Mouse (Mus musculus): ENCODE results near the gene Tmem209. TPM values are rescaled to one million over a fixed set of nuclear protein-coding genes. Genes with fewer than 3 reads are reported as not detected.

Tmem209 gene
- polyA plus RNA-seq, 1 experiment from 2014 or later: 30.3 TPM

DNA sequence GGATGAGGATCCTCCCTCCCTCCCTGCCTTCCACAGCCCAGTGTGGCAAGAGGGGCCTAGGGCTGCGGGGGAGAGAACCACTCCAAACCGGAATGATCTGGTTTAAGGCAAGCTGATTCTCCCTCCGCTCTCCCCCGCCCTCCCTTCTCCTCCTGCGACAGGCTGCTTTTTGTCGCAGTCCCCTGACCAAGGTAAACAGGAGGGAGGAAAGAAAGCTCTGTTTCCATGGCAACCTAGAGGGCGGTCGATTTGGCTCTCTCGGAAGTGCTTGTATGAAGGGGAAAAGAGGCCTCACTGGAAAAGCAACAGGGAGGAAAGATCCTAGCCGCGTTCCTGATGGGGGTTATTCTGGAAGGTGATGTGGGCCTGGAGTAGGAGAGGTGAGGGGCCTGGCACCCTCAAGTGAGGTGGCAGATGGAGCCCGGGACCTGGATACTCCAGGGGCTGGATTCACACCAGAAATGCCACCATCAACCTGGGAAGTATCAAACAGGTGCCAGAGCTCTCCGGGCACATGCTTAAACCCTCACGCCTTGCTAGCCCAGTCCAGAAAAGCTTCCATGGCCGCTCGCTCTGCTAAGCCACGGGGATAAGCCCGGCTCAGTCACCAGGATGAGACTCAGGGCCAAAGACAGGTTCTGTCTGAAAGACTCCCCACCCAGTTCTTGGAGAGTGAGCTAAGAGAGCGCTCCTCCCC is 48.7 kb downstream of the Tmem209 start:
- peaks cover 31% of the 10 kb centered on the region for H3K4me1 ChIP-seq (ENCODE audit: control insufficient read depth, insufficient read depth, low read length)
- 8% methylated on average over 17 of the region's 19 CpGs for WGBS
- H3K4me2 ChIP-seq (ENCODE audit: low read length): peak overlapping the region; percentile 68
- H3K27me3 ChIP-seq (ENCODE audit: control insufficient read depth, insufficient read depth, low read depth, low read length): no peaks in the 10 kb centered on the region
- no peaks in the 10 kb centered on the region for H3K36me3 ChIP-seq (ENCODE audit: control insufficient read depth, insufficient read depth, low read length)
- no peak overlapping the region for H3K4me3 ChIP-seq (ENCODE audit: low read depth, low read length)
- H3K27ac ChIP-seq (ENCODE audit: low read length): peak overlapping the region; percentile 97
- no peaks in the 10 kb centered on the region for H3K9me3 ChIP-seq (replicated peaks; ENCODE audit: control insufficient read depth, low read length, poor library complexity, severe bottlenecking)
- peak; percentile 94 for ATAC-seq
- H3K9ac ChIP-seq (ENCODE audit: low read depth, low read length): peak overlapping the region; percentile 75

DNA sequence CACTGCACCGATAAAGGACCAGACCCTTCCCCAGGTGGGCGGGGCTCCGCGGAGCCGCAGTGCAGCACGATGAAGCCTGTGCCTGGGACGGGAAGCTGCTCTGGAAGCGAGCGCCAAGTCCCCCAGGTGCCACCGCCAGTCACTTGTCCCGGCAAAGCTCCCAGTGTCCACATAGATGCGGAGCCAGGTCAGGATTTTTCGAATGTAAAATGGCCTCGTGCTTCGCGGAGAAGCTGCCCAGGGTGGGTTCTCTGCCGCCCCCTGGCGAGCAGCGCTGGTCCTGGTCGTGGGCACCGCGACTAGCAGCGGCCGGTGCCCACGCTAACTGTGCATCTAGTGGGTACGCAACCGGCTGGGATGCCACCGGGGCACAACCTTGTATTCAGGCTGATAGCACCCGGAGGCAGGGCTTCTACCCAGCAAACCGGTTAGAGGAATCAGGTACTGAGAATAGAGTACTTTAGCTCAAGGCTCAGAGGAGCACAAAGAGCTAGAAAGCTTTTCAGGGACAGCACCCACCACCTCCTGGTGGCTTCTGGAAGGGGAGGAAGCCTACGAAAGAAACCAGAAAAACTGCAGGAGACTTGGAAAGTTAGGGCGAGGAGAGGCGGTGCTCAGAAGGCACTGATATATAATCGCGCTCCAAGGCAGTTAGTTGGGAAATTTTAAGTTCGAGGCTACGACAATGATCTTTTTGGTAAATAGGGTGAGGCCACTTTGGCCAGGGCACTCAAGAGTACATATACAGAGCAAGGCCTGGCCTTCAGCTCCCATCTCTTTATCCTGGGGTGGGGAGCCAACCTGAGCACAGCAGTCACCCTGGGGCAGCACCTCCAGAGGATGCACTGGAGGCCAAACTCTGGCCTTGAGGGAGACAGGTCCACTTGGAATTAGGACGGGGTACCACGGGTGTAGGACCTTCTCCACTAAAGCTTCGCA is 49.5 kb downstream of the Tmem209 start:
- Histone ChIP-seq H3K27ac (ENCODE audit: low read length) (peak overlapping the region; percentile 97), H3K27me3 (ENCODE audit: control insufficient read depth, insufficient read depth, low read depth, low read length) (no peaks in the 10 kb centered on the region), H3K9ac (ENCODE audit: low read depth, low read length) (peak overlapping the region; percentile 75), H3K4me2 (ENCODE audit: low read length) (peak overlapping the region; percentile 68), H3K36me3 (ENCODE audit: control insufficient read depth, insufficient read depth, low read length) (no peaks in the 10 kb centered on the region), H3K4me3 (ENCODE audit: low read depth, low read length) (peak overlapping the region; percentile 41), H3K9me3 (replicated peaks; ENCODE audit: control insufficient read depth, low read length, poor library complexity, severe bottlenecking) (no peaks in the 10 kb centered on the region), H3K4me1 (ENCODE audit: control insufficient read depth, insufficient read depth, low read length) (peaks cover 31% of the 10 kb centered on the region)
- peak; percentile 57 for ATAC-seq
- WGBS: 5% methylated on average over 40 of the region's 40 CpGs

DNA sequence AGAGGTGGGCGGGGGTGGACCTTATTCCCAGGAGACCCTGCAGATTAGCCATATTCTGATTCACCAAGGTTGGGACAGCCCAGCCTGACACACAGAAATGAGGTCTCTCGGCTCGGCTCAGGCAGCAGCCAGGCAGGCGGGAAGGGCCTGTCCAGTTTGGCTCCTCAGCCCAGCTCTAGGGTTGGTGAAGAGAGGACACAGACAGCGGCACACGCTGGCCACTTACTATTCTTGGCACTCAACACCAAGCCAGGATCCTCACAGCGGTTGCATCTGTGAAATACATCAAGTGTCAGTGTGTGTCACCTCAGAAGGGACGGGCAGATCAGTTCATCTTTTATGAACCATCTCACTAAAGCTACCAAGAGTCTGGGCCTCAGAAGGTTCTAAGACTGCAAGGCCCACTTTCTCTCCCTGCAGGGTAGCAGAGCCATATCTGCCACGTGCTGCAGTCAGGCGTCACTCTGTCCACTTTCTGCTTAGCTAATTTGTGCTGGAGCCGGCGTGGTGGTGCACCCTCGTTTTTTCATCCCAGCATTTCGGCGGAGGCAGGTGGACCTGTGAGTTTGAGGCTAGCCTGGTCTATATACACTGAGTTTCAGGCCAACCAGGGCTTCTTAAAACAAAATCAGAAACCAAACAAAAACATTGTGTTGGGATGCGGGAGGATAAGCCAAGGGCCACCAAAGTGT is 50.4 kb downstream of the Tmem209 start:
- Histone ChIP-seq H3K4me2 (ENCODE audit: low read length) (peak overlapping the region; percentile 68), H3K9ac (ENCODE audit: low read depth, low read length) (peak overlapping the region; percentile 75), H3K9me3 (replicated peaks; ENCODE audit: control insufficient read depth, low read length, poor library complexity, severe bottlenecking) (no peaks in the 10 kb centered on the region), H3K4me3 (ENCODE audit: low read depth, low read length) (peak overlapping the region; percentile 41; the same call in 1 of the 2 replicates), H3K36me3 (ENCODE audit: control insufficient read depth, insufficient read depth, low read length) (no peaks in the 10 kb centered on the region), H3K27me3 (ENCODE audit: control insufficient read depth, insufficient read depth, low read depth, low read length) (no peaks in the 10 kb centered on the region), H3K27ac (ENCODE audit: low read length) (peak overlapping the region; percentile 97), H3K4me1 (ENCODE audit: control insufficient read depth, insufficient read depth, low read length) (peaks cover 31% of the 10 kb centered on the region)
- ATAC-seq: no peak
- WGBS: 64% methylated on average over 16 of the region's 16 CpGs

DNA sequence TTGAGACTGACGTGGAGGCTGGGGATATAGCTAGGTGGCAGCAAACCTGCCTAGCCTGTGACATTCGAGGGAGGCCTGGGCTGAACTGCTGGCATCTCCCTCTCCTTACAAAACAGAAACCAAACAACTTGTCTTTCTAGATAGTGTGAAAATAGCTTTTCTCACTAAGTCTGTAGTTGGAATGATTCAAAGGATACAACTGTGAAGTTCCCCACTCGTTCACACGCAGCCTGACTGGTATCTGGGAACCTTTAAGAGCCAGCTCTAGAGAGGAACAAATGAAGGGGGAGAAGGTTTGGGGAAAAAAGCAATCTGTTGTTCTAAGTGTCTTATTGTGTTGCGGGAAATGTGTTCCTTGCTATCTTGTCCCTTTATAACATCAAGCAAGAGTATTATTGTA is 51.0 kb downstream of the Tmem209 start:
- Histone ChIP-seq H3K27me3 (ENCODE audit: control insufficient read depth, insufficient read depth, low read depth, low read length) (no peaks in the 10 kb centered on the region), H3K9ac (ENCODE audit: low read depth, low read length) (no peak overlapping the region; the same call in 1 of the 2 replicates), H3K4me2 (ENCODE audit: low read length) (no peak overlapping the region), H3K4me3 (ENCODE audit: low read depth, low read length) (no peak overlapping the region), H3K36me3 (ENCODE audit: control insufficient read depth, insufficient read depth, low read length) (no peaks in the 10 kb centered on the region), H3K9me3 (replicated peaks; ENCODE audit: control insufficient read depth, low read length, poor library complexity, severe bottlenecking) (no peaks in the 10 kb centered on the region), H3K4me1 (ENCODE audit: control insufficient read depth, insufficient read depth, low read length) (peaks cover 31% of the 10 kb centered on the region), H3K27ac (ENCODE audit: low read length) (peak overlapping the region; percentile 97; the same call in 1 of the 2 replicates)
- WGBS: 83% methylated on average over 5 of the region's 5 CpGs
- ATAC-seq: no peak

DNA sequence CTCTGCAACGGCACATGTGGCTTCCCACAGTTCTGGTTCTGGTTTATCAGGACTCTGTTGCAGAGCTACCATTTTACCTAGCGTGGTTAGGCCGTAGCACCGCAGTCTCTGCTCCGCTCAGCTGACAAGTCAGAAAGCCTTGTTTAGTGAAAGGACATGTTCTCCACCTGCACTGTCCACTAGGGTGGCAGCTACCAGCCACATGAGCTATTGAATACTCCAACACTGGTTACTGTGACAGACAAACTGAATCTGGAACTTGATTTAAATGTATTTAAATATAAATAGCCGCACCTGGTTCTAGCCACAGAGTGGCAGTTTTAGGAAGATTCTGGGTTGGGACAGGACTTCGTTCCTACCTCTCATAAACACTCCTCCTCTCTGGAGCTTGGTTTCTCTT is 52.6 kb downstream of the Tmem209 start:
- no peaks in the 10 kb centered on the region for H3K9me3 ChIP-seq (replicated peaks; ENCODE audit: control insufficient read depth, low read length, poor library complexity, severe bottlenecking)
- H3K4me1 ChIP-seq (ENCODE audit: control insufficient read depth, insufficient read depth, low read length): peaks cover 28% of the 10 kb centered on the region
- H3K27me3 ChIP-seq (ENCODE audit: control insufficient read depth, insufficient read depth, low read depth, low read length): no peaks in the 10 kb centered on the region
- ATAC-seq: no peak
- no peak overlapping the region for H3K9ac ChIP-seq (ENCODE audit: low read depth, low read length)
- H3K4me3 ChIP-seq (ENCODE audit: low read depth, low read length): no peak overlapping the region
- no peaks in the 10 kb centered on the region for H3K36me3 ChIP-seq (ENCODE audit: control insufficient read depth, insufficient read depth, low read length)
- WGBS: 95% methylated on average over 7 of the region's 7 CpGs
- H3K27ac ChIP-seq (ENCODE audit: low read length): no peak overlapping the region
- no peak overlapping the region for H3K4me2 ChIP-seq (ENCODE audit: low read length)

DNA sequence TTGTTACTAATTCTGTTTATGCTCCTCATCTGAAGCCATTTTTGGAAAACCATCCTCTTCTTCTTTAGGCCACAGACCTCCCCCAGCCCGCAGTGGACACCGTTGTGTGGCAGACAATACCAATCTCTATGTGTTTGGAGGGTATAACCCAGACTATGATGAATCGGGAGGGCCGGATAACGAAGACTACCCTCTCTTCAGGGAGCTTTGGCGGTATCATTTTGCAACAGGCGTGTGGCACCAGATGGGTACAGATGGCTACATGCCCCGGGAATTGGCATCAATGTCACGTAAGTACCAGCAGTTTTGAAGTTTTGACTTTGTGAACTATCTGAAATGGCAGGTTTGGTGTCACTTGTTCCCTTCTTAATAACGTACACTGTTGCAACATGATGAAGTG is 70.0 kb downstream of the Tmem209 start:
- Histone ChIP-seq H3K9ac (ENCODE audit: low read depth, low read length) (no peak overlapping the region), H3K36me3 (ENCODE audit: control insufficient read depth, insufficient read depth, low read length) (peaks cover 9% of the 10 kb centered on the region), H3K27ac (ENCODE audit: low read length) (no peak overlapping the region), H3K4me3 (ENCODE audit: low read depth, low read length) (no peak overlapping the region), H3K9me3 (replicated peaks; ENCODE audit: control insufficient read depth, low read length, poor library complexity, severe bottlenecking) (no peaks in the 10 kb centered on the region), H3K4me2 (ENCODE audit: low read length) (no peak overlapping the region), H3K4me1 (ENCODE audit: control insufficient read depth, insufficient read depth, low read length) (no peaks in the 10 kb centered on the region), H3K27me3 (ENCODE audit: control insufficient read depth, insufficient read depth, low read depth, low read length) (no peaks in the 10 kb centered on the region)
- ATAC-seq: no peak
- 95% methylated on average over 10 of the region's 10 CpGs for WGBS

DNA sequence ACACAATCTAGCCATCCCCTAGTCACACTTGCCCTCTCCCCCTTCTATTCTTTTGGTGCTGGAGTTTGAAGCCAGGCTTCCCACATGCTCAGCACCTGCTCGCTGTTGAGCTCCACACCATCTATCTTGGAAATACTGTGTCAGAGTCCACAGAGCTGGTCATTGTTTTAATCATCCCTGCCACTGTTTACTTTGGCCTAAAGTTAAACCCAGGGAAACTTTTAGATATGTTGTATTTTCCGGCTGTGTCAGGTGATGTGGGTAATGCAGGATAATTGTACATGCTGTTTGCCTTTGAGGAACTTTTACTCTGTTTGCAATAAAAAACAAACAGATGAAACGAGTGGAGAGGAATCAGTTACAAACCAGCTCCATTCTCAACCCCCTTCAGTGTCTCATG is 72.5 kb downstream of the Tmem209 start:
- Histone ChIP-seq H3K36me3 (ENCODE audit: control insufficient read depth, insufficient read depth, low read length) (peaks cover 8% of the 10 kb centered on the region), H3K27ac (ENCODE audit: low read length) (no peak overlapping the region), H3K9ac (ENCODE audit: low read depth, low read length) (no peak overlapping the region), H3K4me1 (ENCODE audit: control insufficient read depth, insufficient read depth, low read length) (no peaks in the 10 kb centered on the region), H3K4me2 (ENCODE audit: low read length) (no peak overlapping the region), H3K4me3 (ENCODE audit: low read depth, low read length) (no peak overlapping the region), H3K27me3 (ENCODE audit: control insufficient read depth, insufficient read depth, low read depth, low read length) (no peaks in the 10 kb centered on the region), H3K9me3 (replicated peaks; ENCODE audit: control insufficient read depth, low read length, poor library complexity, severe bottlenecking) (no peaks in the 10 kb centered on the region)
- WGBS: 89% methylated on average over 3 of the region's 3 CpGs
- no peak for ATAC-seq

DNA sequence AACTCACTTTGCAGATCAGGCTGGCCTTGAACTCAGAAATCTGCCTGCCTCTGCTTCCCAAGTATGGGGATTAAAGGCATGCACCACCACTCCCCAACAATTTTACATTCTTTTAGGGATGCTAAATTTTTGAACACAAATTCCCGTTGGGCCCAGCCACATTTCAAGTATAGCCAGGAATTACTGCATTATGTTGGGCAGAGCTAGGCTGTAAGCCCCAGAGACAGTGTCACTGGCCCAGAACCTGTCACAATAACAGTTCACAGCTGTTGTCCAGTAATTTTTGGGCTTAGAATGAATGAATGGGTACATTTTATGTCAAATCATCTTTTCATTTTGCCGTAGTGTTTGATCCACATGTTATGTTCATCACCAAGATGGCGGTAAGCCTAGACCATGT is 73.1 kb downstream of the Tmem209 start:
- Histone ChIP-seq H3K27me3 (ENCODE audit: control insufficient read depth, insufficient read depth, low read depth, low read length) (no peaks in the 10 kb centered on the region), H3K4me3 (ENCODE audit: low read depth, low read length) (no peak overlapping the region), H3K4me1 (ENCODE audit: control insufficient read depth, insufficient read depth, low read length) (no peaks in the 10 kb centered on the region), H3K9me3 (replicated peaks; ENCODE audit: control insufficient read depth, low read length, poor library complexity, severe bottlenecking) (no peaks in the 10 kb centered on the region), H3K4me2 (ENCODE audit: low read length) (no peak overlapping the region), H3K36me3 (ENCODE audit: control insufficient read depth, insufficient read depth, low read length) (peaks cover 2% of the 10 kb centered on the region; the same call in 1 of the 2 replicates), H3K27ac (ENCODE audit: low read length) (no peak overlapping the region), H3K9ac (ENCODE audit: low read depth, low read length) (no peak overlapping the region)
- 91% methylated on average over 3 of the region's 3 CpGs for WGBS
- ATAC-seq: no peak
